Mouse (Mus musculus) common myeloid progenitor, adult 5-6 weeks (primary cell): ENCODE results near the gene Intu. TPM values are rescaled to one million over a fixed set of nuclear protein-coding genes. Genes with fewer than 3 reads are reported as not detected.

Experiments
- ATAC-seq: replicated peaks from 2 replicates; pipeline ENCODE4 v1.8.0; 2016; ENCODE audit warnings: low read depth, mild to moderate bottlenecking, moderate TSS enrichment, inconsistent platforms; ENCODE audit not compliant: poor library complexity, severe bottlenecking
- total RNA-seq: library from RNA; stranded (forward); fragments of 200-1000, 187-1606 nt; gene quantifications from 2 replicates; pipeline ENCODE4 v1.2.3, GENCODE M21; 2017

Intu gene
- 2.4 and 2.5 TPM in 2 replicates for total RNA-seq

DNA sequence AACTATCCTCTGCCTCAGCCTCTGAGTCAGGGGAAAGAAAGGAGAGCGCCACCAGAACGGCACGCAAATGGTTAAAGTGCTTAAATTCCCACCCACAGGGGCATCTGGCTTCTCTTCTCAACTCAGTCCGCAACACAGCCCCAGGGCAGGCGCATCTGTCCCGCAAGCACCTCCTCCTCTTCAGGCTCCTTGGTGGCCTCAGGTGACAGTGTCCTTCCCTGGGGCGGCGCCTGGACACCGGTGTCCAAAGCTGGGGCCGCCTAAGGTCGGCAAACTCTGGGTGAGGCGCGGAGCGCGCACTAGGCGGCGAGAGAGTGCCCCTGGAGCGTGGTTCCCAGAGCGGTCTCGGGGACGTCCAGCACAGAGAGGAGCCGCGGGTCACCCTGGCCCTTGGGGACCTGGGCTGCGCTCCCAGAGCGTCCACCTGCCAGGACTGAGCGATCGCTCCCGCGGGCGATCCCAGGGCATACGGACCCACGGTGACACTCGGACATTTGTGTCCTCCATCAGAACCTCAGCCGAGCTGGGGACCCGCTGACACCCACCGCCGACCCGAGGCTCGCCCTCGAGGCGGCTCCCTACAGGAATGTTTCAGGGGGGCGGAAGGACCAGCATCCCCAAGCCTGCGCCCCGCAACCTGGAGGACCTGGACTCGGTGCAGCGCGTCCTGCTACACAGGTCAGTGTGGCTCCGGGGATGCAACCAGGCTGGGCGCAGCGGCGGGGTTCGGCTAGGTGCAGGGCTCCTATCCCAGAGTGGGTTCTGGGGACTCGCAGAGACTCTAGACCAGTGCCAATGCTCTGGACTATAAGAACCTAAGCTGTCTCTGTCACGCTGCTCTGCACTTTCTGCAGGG lies at the start of gene Intu:
TSS of gene Intu (plus strand) at position 1 of the 856 bp plus-strand sequence.
- ATAC-seq: peak; percentile 79

DNA sequence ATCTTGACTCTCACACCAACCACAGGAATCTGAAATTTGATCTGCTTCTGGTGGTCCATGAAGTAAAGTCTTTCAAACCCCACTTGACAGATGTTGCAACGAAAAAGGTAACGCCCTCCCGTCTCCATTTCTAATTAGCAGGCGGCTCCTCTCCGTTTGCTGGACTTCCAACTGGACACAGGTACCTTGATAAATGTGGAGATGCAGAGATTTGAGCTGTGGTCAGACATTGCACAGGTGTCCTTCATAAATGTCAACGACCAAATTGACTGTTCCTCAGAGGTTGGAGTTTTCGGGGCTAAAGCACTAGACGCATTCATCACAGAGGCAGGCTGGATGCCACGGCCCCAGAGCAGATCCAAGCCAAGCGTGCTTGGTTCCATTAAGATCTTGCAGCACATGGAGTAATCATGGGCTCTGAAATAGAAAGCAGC lies 47.8 kb upstream of the Intu start:
- no peak for ATAC-seq

DNA sequence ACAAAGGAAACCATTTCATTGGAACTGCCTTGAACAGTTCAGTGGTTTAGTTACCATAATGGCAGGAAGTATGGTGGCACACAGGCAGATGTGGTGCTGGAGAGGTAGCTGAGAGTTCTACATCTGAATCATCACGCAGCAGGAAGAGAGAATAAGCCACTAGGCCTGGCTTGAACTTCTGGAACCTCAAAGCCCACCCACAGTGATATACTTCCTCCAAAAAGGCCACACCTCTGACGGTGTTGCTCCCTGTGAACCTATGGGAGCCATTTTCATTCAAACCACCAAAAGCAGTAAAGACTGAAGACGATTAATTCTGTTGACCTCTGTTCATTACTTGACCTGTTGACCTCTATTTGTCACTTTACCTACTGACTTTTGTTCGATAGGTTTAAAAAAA lies 43.7 kb upstream of the Intu start:
- ATAC-seq: no peak

DNA sequence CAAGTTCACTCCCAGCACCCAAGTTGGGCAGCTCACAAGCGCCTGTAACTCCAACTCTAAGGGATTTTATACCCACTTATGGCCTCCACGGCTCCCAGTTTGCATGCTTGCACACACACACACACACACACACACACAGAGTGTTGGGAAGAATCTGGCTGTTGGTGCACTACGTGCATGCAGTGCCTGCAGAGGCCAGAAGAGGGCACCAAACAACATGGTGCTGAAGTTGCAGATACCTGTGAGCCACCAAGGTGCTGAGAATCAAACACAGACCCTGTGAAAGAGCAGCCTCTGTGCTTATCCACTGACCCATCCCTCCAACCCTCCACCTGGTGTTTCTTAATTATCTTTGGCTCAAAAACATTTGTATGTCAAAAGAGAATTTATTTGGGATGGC lies 39.3 kb upstream of the Intu start:
- ATAC-seq: 0 out of 2 replicates have a peak, but pooled peaks have one; percentile 25

DNA sequence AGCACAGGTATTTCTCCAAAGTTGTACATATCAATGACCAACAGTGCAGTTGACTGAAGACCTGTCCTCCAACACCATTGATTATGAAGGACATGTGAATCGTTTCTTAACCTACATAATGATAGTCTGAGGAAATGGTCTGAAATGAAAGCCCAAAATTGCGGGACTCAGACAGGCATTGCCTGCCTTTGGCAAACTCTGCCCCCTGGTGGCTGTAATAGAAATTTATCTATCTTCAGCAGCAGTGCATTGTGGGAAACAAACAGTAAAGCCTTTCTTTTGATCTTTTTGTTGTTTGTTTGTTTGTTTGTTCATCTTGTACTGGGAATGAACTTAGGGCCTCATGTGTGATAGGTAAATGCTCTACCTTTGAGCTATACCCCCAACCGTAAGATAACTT lies 32.2 kb upstream of the Intu start:
- ATAC-seq: no peak

DNA sequence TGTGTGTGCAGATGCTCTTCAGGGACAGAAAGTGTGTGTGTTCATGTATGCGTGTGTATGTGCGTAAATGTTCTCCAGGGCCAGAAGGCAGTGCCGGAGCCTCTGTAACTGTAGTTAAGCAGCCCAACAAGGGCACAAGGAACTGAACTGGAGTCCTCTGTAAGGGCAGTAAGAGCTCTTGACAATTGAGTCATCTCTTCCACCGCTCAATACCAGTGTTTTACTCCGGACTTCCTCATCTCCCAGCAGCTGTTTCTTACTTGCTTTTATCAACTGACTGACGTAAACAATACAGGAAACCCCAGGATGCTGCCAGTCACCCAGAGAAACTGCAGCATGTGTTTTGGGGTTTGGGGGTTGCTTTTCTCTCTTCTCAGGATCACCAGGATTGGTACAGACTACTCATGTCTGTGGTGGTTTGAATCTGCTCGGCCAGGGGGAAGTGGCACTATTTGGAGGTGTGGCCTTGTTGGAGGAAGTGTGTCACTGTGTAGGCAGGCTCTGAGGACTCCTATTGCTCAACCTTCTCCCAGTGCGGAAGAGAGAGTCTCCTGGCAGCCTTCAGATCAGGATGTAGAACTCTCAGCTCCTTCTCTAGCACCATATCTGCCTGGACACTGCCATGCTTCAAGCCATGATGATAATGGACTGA lies 30.8 kb upstream of the Intu start:
- ATAC-seq: peak; percentile 71

DNA sequence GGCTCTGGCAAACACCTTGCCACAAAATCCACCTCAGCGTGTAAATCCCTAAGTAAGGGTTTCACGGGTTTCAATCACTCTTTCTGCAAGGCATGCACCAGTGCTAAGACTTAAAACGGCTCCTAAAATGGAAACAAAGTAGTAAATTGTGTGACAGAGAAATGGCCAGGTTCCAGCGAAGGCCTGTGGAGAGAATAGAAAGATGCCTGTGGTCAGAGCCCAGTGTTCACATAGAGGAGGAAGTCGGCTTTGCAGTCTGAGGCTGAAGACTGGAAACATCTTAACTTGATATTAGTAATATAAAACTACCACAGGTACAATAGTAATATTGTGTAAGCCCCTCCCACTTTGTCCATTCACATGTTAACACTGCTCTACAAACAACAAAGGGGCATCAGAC lies 26.7 kb upstream of the Intu start:
- peak; percentile 57 for ATAC-seq

DNA sequence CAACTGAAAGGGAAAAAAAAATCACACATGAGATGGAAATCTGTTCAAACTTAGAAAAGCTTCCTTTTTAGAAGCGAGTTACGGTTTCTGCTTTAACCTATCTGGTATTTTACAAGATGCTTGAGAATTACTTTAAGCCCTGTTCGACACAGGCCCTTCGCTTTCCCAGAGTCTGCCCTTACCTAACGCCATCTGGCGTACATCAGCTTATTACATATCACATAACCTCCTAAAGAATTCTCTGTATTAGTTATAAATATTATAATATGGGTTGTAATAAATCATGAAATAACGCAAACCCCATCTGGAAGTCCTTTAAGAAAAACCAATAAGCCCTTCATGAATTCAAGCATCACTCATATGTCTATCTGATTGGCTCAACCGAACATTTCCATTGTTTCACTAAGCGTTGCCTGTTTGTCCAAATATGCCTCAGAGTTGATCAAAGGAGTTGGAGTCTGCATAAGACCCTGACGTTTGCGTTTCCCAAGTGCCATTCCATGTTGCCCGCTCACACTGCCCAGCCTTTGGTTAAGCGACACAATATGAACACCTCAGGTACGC lies 25.6 kb upstream of the Intu start:
- ATAC-seq: no peak

DNA sequence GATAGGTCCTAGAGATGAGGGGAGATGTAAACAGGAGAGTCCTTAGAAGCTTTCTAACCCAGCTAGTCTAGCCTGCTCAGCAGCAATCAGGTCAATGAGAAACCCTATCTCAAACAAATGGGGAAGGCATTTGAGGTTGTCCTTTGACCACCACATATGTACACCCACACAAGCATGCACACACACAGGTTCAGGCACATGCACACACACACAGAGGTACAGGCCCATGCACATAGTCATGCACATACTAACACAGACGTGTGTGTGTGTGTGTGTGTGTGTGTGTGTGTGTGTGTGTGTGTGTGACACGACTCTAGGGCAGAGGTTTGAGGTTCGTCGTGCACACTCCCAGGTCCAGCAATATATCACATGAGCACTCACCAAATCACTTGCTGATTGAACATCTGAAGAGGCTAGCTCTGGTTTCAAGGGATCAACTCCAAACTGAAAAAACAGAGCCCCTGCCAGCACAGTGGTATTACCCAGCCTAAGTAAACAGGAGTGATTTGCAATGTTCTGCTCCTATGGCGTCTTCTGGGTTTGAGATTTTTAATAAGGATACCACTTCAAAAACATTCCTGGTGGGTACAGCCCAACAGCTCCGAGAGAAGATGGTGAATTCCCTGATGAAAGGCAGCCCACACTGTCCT lies 22.0 kb upstream of the Intu start:
- no peak for ATAC-seq

DNA sequence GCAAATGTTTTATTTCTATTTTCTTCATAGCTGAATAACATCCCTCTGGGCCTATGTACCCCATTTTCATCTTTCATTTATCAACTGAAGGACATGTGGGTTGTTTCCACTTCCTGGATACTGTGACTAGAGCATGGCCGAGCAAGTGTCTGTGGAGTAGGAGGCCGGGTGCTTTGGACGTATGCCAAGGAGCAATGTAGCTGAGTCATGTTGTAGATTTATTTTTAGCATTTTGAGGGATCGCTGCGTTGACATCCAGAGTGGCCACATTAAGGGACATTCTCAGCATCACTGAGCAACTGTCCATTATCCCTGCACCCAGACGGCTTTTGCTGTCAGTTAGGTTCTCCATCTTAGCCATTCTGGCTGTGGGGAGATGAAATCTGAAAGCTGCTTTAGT lies 20.5 kb upstream of the Intu start:
- ATAC-seq: peak; percentile 90

DNA sequence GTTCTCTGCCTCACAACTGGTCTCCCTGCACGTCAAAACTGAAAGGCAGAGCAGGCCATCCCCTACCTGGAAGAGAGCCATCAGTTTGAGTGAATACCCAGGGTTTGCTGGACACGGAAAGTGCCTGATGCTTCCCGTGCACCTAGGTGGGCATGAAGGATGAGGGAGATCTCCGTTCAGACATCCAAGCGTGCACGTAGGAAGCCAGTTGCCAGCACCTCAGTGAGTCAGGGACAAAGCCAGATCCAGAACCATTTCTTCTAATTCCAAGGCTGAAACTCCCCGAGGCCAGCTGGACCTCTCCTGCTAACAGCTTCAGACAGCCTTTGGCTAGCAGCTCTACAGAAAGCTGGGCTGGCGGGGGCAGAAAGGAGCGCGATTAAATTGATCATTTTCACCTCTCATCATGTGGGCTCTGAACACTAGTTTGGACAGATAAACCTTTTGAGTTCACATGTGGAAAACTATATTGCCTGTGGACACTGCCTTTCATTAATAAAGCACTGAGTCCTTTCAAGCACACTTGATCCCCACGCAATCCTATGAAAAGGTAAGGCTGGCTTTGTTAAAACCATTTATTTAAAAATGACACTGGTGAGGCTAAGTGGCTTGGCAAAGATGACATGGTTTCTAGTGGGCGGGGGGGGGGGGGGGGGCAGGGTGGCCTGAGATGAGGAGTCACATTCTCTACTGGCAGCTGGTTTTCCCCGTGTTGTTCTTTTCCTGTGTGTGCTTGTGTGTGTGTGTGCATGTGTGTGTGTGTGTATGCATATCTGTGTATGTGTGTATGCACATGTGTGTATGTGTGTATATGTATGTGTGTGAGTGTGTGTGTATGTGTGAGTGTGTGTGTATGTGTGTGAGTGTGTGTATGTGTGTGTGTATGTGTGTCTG lies 17.9 kb upstream of the Intu start:
- no peak for ATAC-seq

DNA sequence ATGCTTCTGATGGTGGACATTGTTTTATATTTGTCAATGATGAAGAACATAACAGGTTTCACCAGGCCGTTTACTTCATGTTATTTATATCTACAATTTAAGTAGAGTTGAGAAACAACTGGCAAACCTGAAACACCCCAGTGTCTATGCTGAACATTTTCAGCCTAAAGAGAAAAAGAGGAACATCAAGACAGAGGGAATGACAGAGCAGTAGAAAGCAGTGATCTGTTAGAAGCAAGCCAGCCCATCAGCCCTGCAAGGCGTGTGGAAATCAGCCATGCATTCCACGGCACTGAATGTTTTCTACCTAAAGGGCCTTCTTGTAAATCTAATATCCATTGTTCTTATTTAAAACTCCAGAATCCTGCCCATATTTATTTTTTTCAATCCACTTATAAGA lies 12.8 kb upstream of the Intu start:
- peak; percentile 54; the same call in 1 of the 2 replicates for ATAC-seq

DNA sequence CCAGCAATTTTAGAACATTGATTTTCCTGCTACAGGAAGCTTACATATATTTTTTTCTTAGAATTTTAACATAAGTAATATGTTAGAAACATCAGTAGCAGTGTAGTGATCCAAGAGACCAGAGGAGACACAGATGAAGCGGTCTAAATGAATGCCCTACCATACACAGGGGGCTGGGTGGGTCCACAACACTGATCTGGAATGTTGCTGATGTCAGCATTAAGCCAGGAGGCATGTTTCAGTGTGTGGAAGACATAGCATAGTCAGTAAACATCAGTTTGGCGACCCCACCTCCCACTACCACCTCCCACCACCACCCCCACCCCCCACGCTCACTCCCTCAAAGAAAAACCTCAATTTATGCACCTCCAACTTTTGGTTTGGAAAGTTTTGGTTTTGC lies 11.5 kb upstream of the Intu start:
- ATAC-seq: no peak

DNA sequence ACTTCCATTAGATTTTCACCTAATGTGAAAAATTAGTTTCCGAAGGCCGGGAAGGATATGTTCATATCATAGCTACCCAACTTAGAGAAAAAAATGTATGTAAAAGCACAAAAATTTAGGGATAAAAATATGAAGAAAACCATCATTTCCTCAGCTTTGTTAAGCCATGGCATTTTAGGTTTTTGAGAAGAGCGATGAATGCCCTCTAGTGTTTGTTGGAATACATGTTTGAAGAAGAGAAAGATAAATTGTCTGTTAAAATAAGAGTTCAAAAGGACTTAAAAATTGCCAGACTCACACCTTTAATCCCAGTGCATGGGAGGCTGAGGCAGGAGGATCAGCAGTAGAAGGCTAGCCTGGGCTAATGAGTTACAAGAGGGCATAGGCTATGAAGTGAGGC lies 10.5 kb upstream of the Intu start:
- no peak for ATAC-seq

DNA sequence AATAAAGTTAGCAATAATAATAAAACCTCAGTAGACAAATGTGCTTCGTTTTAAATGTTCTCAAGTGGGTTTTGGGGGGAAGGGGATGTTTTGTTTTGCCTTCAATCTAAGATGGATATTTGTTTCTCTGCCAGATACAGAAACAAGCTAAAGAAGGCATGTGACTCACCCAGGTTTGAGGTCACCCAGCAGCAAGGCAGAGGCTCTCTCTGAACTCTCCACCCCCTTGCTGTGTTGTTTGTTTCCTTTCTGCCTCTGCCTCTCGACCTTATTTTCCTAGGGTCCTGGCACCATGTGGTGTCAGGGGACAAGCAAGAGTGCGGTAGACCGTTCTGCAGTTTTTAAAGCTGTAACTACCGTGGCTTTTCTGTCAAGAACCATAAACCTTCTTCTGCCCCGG lies 8.6 kb upstream of the Intu start:
- ATAC-seq: no peak

DNA sequence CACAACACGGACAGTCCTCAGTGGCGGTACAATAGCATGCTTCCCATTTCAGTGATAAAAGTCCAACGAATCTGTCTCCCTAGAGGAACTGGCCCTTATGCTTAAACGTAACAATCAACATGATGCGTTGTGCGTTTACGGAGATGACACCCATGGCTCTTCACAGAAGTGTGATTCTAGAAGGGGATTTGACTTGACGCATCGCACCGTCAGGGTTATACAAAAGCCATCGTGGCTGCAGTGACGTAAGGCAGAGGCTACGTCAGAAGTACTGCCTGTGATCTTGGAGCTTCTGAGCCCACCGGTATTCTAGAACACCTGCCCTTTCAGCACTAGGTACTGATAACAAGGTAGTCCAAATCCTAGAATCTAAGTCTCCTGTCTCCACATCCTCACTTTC lies 8.2 kb upstream of the Intu start:
- ATAC-seq: peak; percentile 16; the same call in 1 of the 2 replicates

DNA sequence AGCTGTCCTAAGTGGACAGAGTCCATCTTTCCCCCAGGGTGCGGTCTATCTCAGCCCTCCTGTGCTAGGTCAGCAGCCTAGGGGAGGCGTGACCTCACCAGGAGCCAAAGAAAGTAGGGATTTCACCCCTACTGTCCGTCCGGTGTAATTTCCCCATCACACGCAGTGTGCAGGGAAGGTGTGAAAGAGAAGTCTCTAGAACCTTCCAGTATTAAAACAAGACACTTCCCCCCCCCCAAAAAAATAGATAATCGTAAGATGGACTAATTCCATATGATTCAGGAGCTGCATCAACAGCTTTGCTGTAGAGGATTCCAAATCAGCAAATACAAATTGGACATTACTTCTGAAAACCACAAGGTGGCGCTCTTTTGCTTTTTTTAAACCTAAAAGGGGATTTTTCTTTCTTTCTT lies 7.7 kb upstream of the Intu start:
- ATAC-seq: peak; percentile 56

DNA sequence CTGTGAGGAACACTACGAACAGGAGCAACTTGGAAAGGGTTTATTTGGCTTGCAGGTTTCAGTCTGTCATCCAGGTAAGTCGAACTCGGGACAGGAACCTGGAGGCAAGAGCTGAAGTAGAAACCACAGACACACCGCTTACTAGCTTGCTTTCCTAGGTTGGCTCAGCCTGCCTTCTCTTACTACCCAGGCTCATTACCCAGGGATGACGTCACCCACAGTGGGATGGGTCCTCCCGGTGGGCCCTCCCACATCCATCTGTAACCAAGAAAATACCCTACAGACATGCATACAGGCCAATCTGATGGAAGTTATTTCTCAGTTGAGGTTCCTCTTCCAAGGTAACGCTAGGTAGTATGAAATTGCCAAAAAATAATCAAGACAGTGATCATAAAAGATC lies 6.2 kb upstream of the Intu start:
- no peak for ATAC-seq

DNA sequence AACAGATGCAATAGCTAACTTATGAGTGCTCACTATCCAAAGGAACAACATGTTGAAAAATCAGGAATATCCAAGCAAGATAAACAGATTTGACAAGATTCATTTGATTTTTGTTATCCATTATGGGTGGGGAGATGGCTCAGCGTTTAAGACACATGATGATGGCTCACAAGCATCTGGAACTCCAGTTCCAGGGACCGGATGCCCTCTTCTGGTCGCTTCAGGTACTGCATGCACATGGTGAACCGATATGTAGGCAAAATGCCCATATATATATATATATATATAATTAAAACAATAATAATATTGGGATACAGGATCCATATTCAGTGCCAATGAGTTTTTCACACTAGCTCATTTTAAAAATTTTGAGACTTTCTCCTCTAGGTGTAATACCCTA lies 5.7 kb upstream of the Intu start:
- peak; percentile 51 for ATAC-seq

DNA sequence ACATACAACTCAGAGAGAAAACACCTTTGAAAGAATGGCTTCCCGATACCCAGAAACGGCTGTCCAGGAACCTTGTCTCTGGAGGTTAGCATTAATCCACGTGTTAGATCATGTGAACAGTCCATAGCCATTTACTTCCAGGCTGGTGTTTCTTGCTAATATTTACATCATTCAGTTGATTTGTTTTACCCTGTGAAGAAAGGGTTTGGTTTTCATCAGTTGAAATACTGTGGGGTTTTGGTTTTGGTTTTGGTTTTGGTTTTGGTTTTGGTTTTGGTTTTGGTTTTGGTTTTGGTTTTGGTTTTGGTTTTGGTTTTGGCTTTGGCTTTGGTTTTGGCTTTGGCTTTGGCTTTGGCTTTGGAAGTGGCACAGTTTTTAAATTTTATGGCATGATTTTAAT lies 5.0 kb upstream of the Intu start:
- no peak for ATAC-seq
